Mouse (Mus musculus) cerebellum, adult 11 months (tissue): ENCODE measurements around the gene Ust.

ENCODE experiments used
- DNase-seq: peaks from one replicate; pipeline ENCODE4 v3.0.0; 2022

The Ust gene

DNA sequence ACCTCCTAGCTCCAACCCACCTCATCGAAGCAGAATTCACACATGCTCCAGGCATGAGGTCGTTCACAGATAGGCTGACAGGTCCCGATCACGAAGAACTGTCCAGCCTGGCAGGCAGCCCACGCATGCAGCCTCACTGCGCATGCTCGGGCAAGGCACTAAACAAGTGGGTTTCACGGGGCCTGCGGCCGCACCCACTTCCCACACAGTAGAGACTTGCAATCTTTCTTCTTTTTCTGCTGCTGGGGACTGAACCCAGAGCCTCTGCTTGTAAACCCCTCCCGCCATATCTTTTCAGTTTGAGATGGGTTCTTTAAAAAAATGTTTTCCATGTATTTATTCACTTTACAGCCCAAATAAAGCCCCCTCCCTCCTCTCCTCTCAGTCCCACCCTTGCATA lies 347.1 kb downstream of the Ust start:
- DNase-seq: no peak
